Mouse (Mus musculus) erythroblast, embryonic 14.5 days (primary cell): ENCODE data around the gene Gm47995.

Source experiments
- GATA1 ChIP-seq: IDR thresholded peaks from 2 replicates; pipeline ENCODE4 v1.6.1; 2012; ENCODE audit warnings: low read length, inconsistent platforms, mixed read lengths
- TAL1 ChIP-seq: IDR thresholded peaks from 3 replicates; pipeline ENCODE4 v1.6.1; 2012; ENCODE audit warnings: low read length, inconsistent platforms, mixed read lengths

DNA sequence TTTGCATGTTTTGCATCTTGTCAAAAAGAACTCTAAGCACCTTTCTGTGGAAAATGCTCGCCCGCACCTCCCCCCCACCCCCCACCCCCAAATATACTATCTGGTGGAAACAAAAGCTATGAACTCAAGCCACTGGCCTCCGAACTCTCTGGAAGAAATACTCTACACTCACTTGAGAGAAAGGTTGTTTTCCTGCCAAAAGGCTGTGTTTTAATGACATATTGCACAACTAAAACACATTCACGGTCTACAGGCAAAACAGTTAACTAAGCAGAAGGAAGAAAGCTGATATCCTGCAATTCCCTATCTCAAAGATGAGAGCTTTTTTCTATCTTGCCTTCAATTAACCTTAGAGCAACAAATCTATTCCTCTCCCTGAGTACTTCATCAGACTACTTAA is 45.1 kb downstream of the Gm47995 start:
- TF ChIP-seq GATA1 = no peak
- no peak for TF ChIP-seq TAL1
